Mouse (Mus musculus): Measurements from ENCODE around the gene Ripor2. TPM values are rescaled to one million over a fixed set of nuclear protein-coding genes. Genes with fewer than 3 reads are reported as not detected.
A peak's percentile ranks its signal among the peaks of the same experiment; 100 is the strongest.

The Ripor2 gene
- polyA plus RNA-seq, 1 experiment from 2014 or later = 21.9 TPM

DNA sequence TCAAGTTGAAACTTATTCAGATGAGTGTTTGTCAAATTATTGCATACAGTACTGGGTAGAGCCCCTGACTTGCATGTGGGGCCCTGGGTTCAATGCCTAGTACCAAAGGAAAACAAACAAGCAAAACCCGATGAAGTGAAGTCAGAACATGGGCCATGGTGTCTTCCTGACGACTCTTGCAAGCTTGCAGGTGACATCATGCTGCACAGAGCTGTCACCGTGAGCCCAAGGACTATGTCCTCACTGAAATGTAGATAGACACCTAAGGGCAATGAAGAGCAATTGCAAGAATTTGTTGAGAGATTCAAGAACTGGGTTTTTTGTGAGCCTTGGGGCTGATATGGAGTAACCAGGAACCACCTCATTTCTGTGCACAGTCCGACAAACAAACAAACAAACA, 84.8 kb downstream of the Ripor2 start:
- Histone ChIP-seq H3K9ac (replicated peaks) (no peak overlapping the region), H3K4me1 (no peaks in the 10 kb centered on the region; the same call in 1 of the 2 replicates), H3K36me3 (no peaks in the 10 kb centered on the region), H3K9me3 (no peaks in the 10 kb centered on the region), H3K27ac (replicated peaks) (no peak overlapping the region), H3K27me3 (no peaks in the 10 kb centered on the region), H3K4me3 (no peak overlapping the region), H3K4me2 (replicated peaks) (no peak overlapping the region)
- ATAC-seq (ENCODE audit: low FRiP score, low read depth) = no peak
- 89% methylated on average over 4 of the region's 4 CpGs for WGBS

DNA sequence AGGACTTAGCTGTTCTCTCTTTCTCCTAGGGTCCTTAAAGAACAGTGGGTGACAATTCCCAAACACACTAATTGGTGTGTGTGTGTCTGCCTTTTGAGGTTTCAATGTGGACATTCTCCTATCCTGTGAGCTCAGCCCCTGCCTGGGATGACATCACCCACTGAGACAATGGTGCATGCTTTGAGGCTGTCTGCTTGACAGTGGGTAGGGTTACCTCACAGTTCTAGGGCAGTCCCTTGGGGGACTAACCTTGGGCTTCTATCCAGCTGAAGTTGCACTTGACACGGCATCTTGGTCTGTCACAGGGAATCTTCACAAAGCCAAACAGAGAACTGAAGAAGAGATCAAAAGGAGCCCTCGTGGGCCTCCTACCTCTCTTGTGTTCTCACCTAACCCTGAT, 86.6 kb downstream of the Ripor2 start:
- Histone ChIP-seq H3K4me2 (replicated peaks) (no peak overlapping the region), H3K27ac (replicated peaks) (no peak overlapping the region), H3K36me3 (0 out of 2 replicates have a peak, but pooled peaks cover 2% of the 10 kb centered on the region), H3K9ac (replicated peaks) (no peak overlapping the region), H3K4me1 (no peaks in the 10 kb centered on the region; the same call in 1 of the 2 replicates), H3K9me3 (no peaks in the 10 kb centered on the region), H3K4me3 (no peak overlapping the region), H3K27me3 (no peaks in the 10 kb centered on the region)
- 23% methylated on average over 2 of the region's 2 CpGs for WGBS
- 0 out of 2 replicates have a peak, but pooled peaks have one; percentile 47 for ATAC-seq (ENCODE audit: low FRiP score, low read depth)

DNA sequence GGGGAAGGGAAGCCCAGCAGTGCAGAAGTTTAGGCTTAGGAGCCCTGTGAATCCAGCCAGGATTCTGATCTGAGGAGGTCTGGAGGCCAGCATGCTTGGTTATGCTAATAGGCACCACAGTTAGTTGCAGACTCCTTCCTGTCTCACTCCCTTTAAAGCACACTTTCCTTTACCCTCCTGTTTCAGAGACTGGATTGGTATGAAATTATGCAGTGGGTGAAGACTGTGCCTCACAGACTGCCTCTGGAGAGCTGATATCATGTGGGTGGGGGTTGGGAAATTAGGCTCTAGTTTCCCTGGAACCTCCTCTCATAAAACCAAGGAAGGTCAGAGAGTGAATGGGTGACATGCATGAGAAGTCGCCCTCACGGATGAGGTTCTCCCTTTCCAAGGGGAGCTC, 88.7 kb downstream of the Ripor2 start:
- Histone ChIP-seq H3K27me3 (no peaks in the 10 kb centered on the region), H3K9ac (replicated peaks) (no peak overlapping the region), H3K4me3 (no peak overlapping the region), H3K4me2 (replicated peaks) (no peak overlapping the region), H3K36me3 (0 out of 2 replicates have a peak, but pooled peaks cover 2% of the 10 kb centered on the region), H3K9me3 (no peaks in the 10 kb centered on the region), H3K27ac (replicated peaks) (no peak overlapping the region), H3K4me1 (no peaks in the 10 kb centered on the region; the same call in 1 of the 2 replicates)
- no peak for ATAC-seq (ENCODE audit: low FRiP score, low read depth)
- WGBS = 65% methylated on average over 2 of the region's 2 CpGs

- H3K27ac ChIP-seq (replicated peaks) = no peak overlapping the region
- ATAC-seq (ENCODE audit: low FRiP score, low read depth) = no peak
- H3K4me3 ChIP-seq = no peak overlapping the region
- H3K4me1 ChIP-seq = peaks cover 7% of the 10 kb centered on the region; the same call in 1 of the 2 replicates
- H3K9ac ChIP-seq (replicated peaks) = no peak overlapping the region
- no peak overlapping the region for H3K4me2 ChIP-seq (replicated peaks)
- peaks cover 9% of the 10 kb centered on the region; the same call in 1 of the 2 replicates for H3K36me3 ChIP-seq
- no peaks in the 10 kb centered on the region for H3K27me3 ChIP-seq
- 38% methylated on average over 15 of the region's 15 CpGs for WGBS
- no peaks in the 10 kb centered on the region for H3K9me3 ChIP-seq
Measured at GRCm38 (mm10) chr13:24679027-24679680, 97.2 kb downstream of the Ripor2 start.

DNA sequence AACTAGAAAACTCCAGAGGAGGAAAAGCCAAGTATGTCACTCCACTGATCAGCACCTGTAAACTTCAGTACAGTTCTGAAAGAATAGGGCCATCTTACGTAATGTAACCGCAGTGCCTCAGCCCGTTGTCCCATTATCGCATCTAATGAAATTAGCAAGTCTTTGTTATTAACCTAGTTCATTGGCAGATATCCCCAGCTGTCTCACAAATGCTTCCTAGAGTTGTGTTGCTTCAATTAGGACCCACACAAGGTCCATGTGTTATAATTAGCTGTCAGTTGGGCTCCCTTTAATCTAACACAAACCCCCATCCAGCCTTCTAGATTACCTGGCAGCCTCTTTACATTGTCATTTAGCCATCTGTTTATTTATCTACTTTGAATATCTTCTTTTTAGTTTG, 99.0 kb downstream of the Ripor2 start:
- ATAC-seq (ENCODE audit: low FRiP score, low read depth) = no peak
- peaks cover 9% of the 10 kb centered on the region; the same call in 1 of the 2 replicates for H3K36me3 ChIP-seq
- H3K27ac ChIP-seq (replicated peaks) = no peak overlapping the region
- 88% methylated on average over 4 of the region's 4 CpGs for WGBS
- no peak overlapping the region for H3K9ac ChIP-seq (replicated peaks)
- no peak overlapping the region for H3K4me2 ChIP-seq (replicated peaks)
- H3K4me3 ChIP-seq = no peak overlapping the region
- H3K27me3 ChIP-seq = no peaks in the 10 kb centered on the region
- H3K4me1 ChIP-seq = peaks cover 7% of the 10 kb centered on the region; the same call in 1 of the 2 replicates
- H3K9me3 ChIP-seq = no peaks in the 10 kb centered on the region

DNA sequence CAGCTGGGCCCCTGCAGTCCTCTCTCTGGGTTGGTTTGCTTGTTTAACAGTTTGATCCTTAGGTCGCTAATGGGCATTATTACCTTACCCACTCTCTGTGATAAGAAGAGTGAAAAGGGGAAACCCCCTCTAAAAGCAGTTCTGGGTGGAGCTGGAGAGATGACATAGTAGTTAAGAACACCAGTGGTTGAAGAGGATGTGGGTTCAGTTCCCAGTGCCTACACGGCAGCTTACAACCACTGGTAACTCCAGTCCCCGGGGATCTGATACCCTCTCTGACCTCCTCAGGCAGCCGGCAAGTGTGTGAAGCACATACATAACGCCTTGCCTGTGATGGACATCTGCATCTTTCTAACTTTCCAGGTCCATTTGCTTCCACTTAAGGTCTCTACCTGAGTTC, 100.4 kb downstream of the Ripor2 start:
- no peak for ATAC-seq (ENCODE audit: low FRiP score, low read depth)
- Histone ChIP-seq H3K4me1 (peaks cover 15% of the 10 kb centered on the region; the same call in 1 of the 2 replicates), H3K36me3 (peaks cover 9% of the 10 kb centered on the region; the same call in 1 of the 2 replicates), H3K27me3 (no peaks in the 10 kb centered on the region), H3K9me3 (no peaks in the 10 kb centered on the region), H3K4me3 (no peak overlapping the region), H3K9ac (replicated peaks) (no peak overlapping the region), H3K4me2 (replicated peaks) (no peak overlapping the region), H3K27ac (replicated peaks) (no peak overlapping the region)
- 82% methylated on average over 5 of the region's 5 CpGs for WGBS

DNA sequence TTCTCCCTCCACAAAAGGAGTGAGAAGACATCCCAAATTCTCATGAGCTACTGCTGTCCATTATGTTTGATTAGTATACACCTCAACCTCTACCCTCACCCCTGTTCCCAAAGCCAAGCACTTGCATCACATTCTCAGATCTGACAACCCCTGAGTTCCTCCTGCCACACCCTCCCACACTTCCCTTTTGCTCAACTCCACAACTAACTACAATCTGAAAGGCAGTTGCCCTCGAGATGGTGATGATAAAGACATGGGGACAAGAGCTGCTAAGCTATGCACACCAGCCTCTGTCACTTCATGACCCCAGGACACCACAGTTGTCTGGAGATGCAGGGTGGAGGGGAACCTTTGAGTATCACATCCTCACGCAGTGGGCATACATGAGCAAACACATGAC, 102.5 kb downstream of the Ripor2 start:
- ATAC-seq (ENCODE audit: low FRiP score, low read depth) = no peak
- H3K4me1 ChIP-seq = peaks cover 10% of the 10 kb centered on the region; the same call in 1 of the 2 replicates
- WGBS = 76% methylated on average over 2 of the region's 2 CpGs
- no peaks in the 10 kb centered on the region for H3K27me3 ChIP-seq
- no peak overlapping the region for H3K4me2 ChIP-seq (replicated peaks)
- no peaks in the 10 kb centered on the region for H3K9me3 ChIP-seq
- H3K36me3 ChIP-seq = no peaks in the 10 kb centered on the region
- H3K4me3 ChIP-seq = no peak overlapping the region
- H3K9ac ChIP-seq (replicated peaks) = no peak overlapping the region
- H3K27ac ChIP-seq (replicated peaks) = no peak overlapping the region

DNA sequence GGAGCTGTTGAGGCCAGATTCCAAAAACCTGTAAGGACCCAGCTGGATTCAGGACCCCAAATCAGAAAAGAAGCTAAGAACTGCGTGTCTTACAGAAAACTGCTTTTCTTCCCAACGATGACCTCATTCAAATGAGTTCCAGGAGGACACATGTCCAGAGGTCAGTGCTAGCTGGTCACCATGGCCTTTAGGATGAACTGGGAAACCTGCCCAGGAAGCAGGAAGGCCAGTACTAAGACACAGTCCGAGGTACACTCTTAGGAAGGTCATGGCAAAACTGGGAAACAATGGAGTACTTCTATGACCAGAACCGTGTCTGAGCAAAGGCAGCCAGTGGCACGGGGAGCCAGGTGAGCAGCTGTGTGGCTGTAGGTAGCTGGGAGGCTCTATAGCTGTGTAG, 103.9 kb downstream of the Ripor2 start:
- Histone ChIP-seq H3K9ac (replicated peaks) (no peak overlapping the region), H3K36me3 (no peaks in the 10 kb centered on the region), H3K4me3 (no peak overlapping the region), H3K27me3 (no peaks in the 10 kb centered on the region), H3K9me3 (no peaks in the 10 kb centered on the region), H3K4me1 (peaks cover 9% of the 10 kb centered on the region; the same call in 1 of the 2 replicates), H3K4me2 (replicated peaks) (no peak overlapping the region), H3K27ac (replicated peaks) (no peak overlapping the region)
- no peak for ATAC-seq (ENCODE audit: low FRiP score, low read depth)
- 83% methylated on average over 5 of the region's 5 CpGs for WGBS

DNA sequence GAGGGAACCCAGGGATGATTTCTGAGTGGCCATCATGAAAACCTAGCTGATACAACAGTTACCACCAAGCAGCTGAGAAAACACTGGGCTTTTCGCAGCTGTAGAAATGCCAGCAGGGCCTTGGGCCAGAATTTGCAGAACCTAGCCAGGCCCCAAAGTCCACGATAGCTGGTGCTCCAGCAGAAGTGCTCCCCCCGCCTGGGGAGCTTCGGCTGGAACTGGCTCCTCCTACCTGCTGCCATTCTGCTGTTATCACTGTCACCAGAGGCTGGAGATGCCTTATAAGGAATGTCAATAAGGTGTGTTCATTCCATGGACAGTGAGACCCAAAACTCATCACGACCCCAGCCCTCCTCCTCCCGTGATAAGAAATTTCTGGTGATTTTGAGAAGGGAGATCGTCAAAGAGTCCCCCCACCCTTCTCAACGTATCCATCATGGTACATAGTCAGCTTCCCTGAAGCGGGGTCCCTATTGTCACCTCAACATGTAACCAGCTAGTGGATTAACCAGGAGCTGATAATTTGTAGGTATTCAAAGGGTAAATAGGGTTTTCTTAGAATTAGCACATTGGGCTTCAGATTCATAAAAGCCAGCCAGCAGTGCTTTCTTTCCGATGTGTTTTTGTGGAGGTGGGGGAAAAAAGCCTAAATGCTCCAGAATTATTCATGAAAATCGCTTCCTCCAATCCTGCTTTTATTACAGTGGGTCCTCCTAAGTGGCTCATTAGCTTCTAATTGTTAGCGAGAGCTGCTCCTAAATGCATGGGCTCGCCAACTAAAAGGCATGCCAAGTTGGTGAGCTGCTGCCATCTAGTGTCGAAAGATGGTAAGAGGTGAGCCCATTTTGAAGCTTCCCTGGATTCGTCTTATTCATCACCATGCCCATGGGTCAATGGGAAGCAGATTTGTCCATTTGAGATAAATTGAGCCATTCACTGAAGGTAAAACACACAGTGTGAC, 105.0 kb downstream of the Ripor2 start:
- peak; percentile 84 for ATAC-seq (ENCODE audit: low FRiP score, low read depth)
- no peaks in the 10 kb centered on the region for H3K27me3 ChIP-seq
- 41% methylated on average over 15 of the region's 15 CpGs for WGBS
- H3K4me2 ChIP-seq (replicated peaks) = peak overlapping the region; percentile 29; the same call in 1 of the 2 replicates
- H3K36me3 ChIP-seq = no peaks in the 10 kb centered on the region
- H3K9ac ChIP-seq (replicated peaks) = no peak overlapping the region
- H3K4me3 ChIP-seq = no peak overlapping the region
- H3K9me3 ChIP-seq = no peaks in the 10 kb centered on the region
- H3K4me1 ChIP-seq = peaks cover 9% of the 10 kb centered on the region; the same call in 1 of the 2 replicates
- H3K27ac ChIP-seq (replicated peaks) = no peak overlapping the region

DNA sequence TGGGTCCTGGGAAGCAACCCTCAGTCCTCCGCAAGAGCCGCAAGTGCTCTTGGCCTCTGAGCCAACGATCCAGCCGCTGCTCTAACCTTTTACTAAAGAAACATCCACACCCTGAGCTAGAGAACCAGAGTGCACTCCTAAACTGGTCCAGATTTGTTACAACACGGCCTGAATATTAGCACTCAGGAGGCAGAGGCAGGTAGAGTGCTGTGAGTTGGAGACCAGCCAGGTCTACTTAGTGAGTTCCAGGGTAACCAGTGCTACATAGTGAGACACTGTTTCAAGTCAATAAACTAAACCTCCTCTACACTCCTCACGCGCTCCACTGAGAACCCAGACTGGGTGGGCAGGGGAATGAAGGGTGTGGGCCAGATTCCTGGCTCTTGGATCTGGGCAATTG, 111.3 kb downstream of the Ripor2 start:
- WGBS = 91% methylated on average over 7 of the region's 7 CpGs
- ATAC-seq (ENCODE audit: low FRiP score, low read depth) = no peak
- Histone ChIP-seq H3K4me1 (no peaks in the 10 kb centered on the region), H3K4me2 (replicated peaks) (no peak overlapping the region), H3K4me3 (no peak overlapping the region), H3K27me3 (no peaks in the 10 kb centered on the region), H3K36me3 (peaks cover 6% of the 10 kb centered on the region; the same call in 1 of the 2 replicates), H3K9me3 (no peaks in the 10 kb centered on the region), H3K27ac (replicated peaks) (no peak overlapping the region), H3K9ac (replicated peaks) (no peak overlapping the region)

- Histone ChIP-seq H3K27ac (replicated peaks) (no peak overlapping the region), H3K4me3 (no peak overlapping the region), H3K36me3 (peaks cover 6% of the 10 kb centered on the region; the same call in 1 of the 2 replicates), H3K27me3 (no peaks in the 10 kb centered on the region), H3K4me2 (replicated peaks) (no peak overlapping the region), H3K9me3 (no peaks in the 10 kb centered on the region), H3K4me1 (no peaks in the 10 kb centered on the region), H3K9ac (replicated peaks) (no peak overlapping the region)
- ATAC-seq (ENCODE audit: low FRiP score, low read depth) = no peak
- WGBS = 88% methylated on average over 4 of the region's 4 CpGs
Measured at GRCm38 (mm10) chr13:24698746-24699145, 116.8 kb downstream of the Ripor2 start.

DNA sequence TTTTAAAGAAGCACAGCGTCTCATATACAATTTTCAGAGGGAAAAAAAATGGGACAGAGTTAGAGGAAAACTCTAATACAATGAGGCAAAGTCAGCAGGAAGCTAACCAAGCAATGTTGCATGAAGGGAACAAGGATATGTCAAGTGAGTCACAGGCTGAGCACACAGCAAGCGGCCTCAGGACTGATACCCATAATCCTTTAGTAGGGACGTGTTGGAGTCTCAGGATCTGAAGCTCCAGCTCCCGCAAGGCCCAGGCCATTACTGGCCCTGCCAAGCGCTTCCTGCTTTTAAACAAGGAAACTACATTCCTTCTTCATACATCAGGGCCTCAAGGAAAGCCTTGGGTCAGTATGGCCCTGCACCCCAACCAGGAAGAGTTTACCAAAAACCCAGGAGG, 120.1 kb downstream of the Ripor2 start:
- Histone ChIP-seq H3K4me2 (replicated peaks) (no peak overlapping the region), H3K36me3 (0 out of 2 replicates have a peak, but pooled peaks cover 6% of the 10 kb centered on the region), H3K4me3 (no peak overlapping the region), H3K9ac (replicated peaks) (no peak overlapping the region), H3K27me3 (no peaks in the 10 kb centered on the region), H3K9me3 (no peaks in the 10 kb centered on the region), H3K27ac (replicated peaks) (no peak overlapping the region), H3K4me1 (no peaks in the 10 kb centered on the region)
- ATAC-seq (ENCODE audit: low FRiP score, low read depth) = no peak
- WGBS = 86% methylated on average over 5 of the region's 5 CpGs
